Mouse (Mus musculus): Measurements from ENCODE around the gene Zfand4. TPM values are rescaled to one million over a fixed set of nuclear protein-coding genes. Genes with fewer than 3 reads are reported as not detected.
"Not testable (repeated sequence)": the region's sequence is repeated elsewhere in the genome, so short reads cannot be mapped to it uniquely, and the experiment has no call there.

The Zfand4 gene
- polyA plus RNA-seq, 1 experiment from 2014 or later = 8.1 TPM

GRCm38 (mm10) chr6:116353428-116353827 is 89.4 kb downstream of the Zfand4 start:
- no peaks in the 10 kb centered on the region for H3K9me3 ChIP-seq
- no peaks in the 10 kb centered on the region for H3K36me3 ChIP-seq
- no peak overlapping the region for H3K4me3 ChIP-seq (replicated peaks)
- H3K4me2 ChIP-seq = no peak overlapping the region
- no peaks in the 10 kb centered on the region for H3K27me3 ChIP-seq
- ATAC-seq (ENCODE audit: insufficient number of reproducible peaks, insufficient read depth, low FRiP score, low TSS enrichment, low read depth) = no peak
- H3K9ac ChIP-seq (replicated peaks) = no peak overlapping the region
- WGBS = 89% methylated on average over 1 of the region's 1 CpGs
- no peak overlapping the region for H3K27ac ChIP-seq
- no peaks in the 10 kb centered on the region for H3K4me1 ChIP-seq (replicated peaks)

GRCm38 (mm10) chr6:116356311-116356947 is 92.4 kb downstream of the Zfand4 start:
- not testable (repeated sequence) for H3K27ac ChIP-seq; ATAC-seq (ENCODE audit: insufficient number of reproducible peaks, insufficient read depth, low FRiP score, low TSS enrichment, low read depth); H3K36me3 ChIP-seq; H3K4me2 ChIP-seq; H3K4me1 ChIP-seq (replicated peaks); H3K27me3 ChIP-seq; H3K9me3 ChIP-seq; H3K9ac ChIP-seq (replicated peaks); H3K4me3 ChIP-seq (replicated peaks)
- 75% methylated on average over 8 of the region's 8 CpGs for WGBS

- Histone ChIP-seq H3K4me1 (replicated peaks) (no peaks in the 10 kb centered on the region), H3K36me3 (no peaks in the 10 kb centered on the region), H3K4me2 (no peak overlapping the region), H3K9ac (replicated peaks) (no peak overlapping the region), H3K27me3 (no peaks in the 10 kb centered on the region), H3K4me3 (replicated peaks) (no peak overlapping the region), H3K27ac (no peak overlapping the region), H3K9me3 (no peaks in the 10 kb centered on the region)
- ATAC-seq (ENCODE audit: insufficient number of reproducible peaks, insufficient read depth, low FRiP score, low TSS enrichment, low read depth) = no peak
- WGBS = 81% methylated on average over 4 of the region's 4 CpGs
Measured at GRCm38 (mm10) chr6:116356948-116357325, 92.9 kb downstream of the Zfand4 start.

- Histone ChIP-seq H3K36me3 (no peaks in the 10 kb centered on the region), H3K9me3 (no peaks in the 10 kb centered on the region), H3K27me3 (no peaks in the 10 kb centered on the region), H3K4me3 (replicated peaks) (no peak overlapping the region), H3K4me2 (no peak overlapping the region), H3K27ac (0 out of 2 replicates have a peak overlapping the region, but pooled peaks have one; percentile 2), H3K4me1 (replicated peaks) (no peaks in the 10 kb centered on the region), H3K9ac (replicated peaks) (no peak overlapping the region)
- no peak for ATAC-seq (ENCODE audit: insufficient number of reproducible peaks, insufficient read depth, low FRiP score, low TSS enrichment, low read depth)
- 72% methylated on average over 8 of the region's 8 CpGs for WGBS
Measured at GRCm38 (mm10) chr6:116358056-116358455, 94.0 kb downstream of the Zfand4 start.

- H3K36me3 ChIP-seq = no peaks in the 10 kb centered on the region
- H3K9me3 ChIP-seq = no peaks in the 10 kb centered on the region
- no peak overlapping the region for H3K4me3 ChIP-seq (replicated peaks)
- H3K9ac ChIP-seq (replicated peaks) = no peak overlapping the region
- no peak overlapping the region for H3K27ac ChIP-seq
- no peak for ATAC-seq (ENCODE audit: insufficient number of reproducible peaks, insufficient read depth, low FRiP score, low TSS enrichment, low read depth)
- WGBS = 78% methylated on average over 3 of the region's 3 CpGs
- H3K4me2 ChIP-seq = no peak overlapping the region
- H3K27me3 ChIP-seq = no peaks in the 10 kb centered on the region
- no peaks in the 10 kb centered on the region for H3K4me1 ChIP-seq (replicated peaks)
Measured at GRCm38 (mm10) chr6:116359256-116359655, 95.2 kb downstream of the Zfand4 start.

GRCm38 (mm10) chr6:116361463-116361862 is 97.4 kb downstream of the Zfand4 start:
- no peaks in the 10 kb centered on the region for H3K9me3 ChIP-seq
- H3K4me2 ChIP-seq = no peak overlapping the region
- WGBS = 86% methylated on average over 3 of the region's 3 CpGs
- H3K27ac ChIP-seq = no peak overlapping the region
- no peak for ATAC-seq (ENCODE audit: insufficient number of reproducible peaks, insufficient read depth, low FRiP score, low TSS enrichment, low read depth)
- H3K9ac ChIP-seq (replicated peaks) = no peak overlapping the region
- H3K36me3 ChIP-seq = no peaks in the 10 kb centered on the region
- H3K4me1 ChIP-seq (replicated peaks) = no peaks in the 10 kb centered on the region
- no peaks in the 10 kb centered on the region for H3K27me3 ChIP-seq
- H3K4me3 ChIP-seq (replicated peaks) = no peak overlapping the region

- no peak overlapping the region for H3K4me2 ChIP-seq
- no peaks in the 10 kb centered on the region for H3K36me3 ChIP-seq
- no peaks in the 10 kb centered on the region for H3K4me1 ChIP-seq (replicated peaks)
- no peak for ATAC-seq (ENCODE audit: insufficient number of reproducible peaks, insufficient read depth, low FRiP score, low TSS enrichment, low read depth)
- no peak overlapping the region for H3K27ac ChIP-seq
- no peak overlapping the region for H3K4me3 ChIP-seq (replicated peaks)
- H3K9ac ChIP-seq (replicated peaks) = no peak overlapping the region
- 84% methylated on average over 4 of the region's 4 CpGs for WGBS
- no peaks in the 10 kb centered on the region for H3K9me3 ChIP-seq
- H3K27me3 ChIP-seq = no peaks in the 10 kb centered on the region
Measured at GRCm38 (mm10) chr6:116361993-116362392, 98.0 kb downstream of the Zfand4 start.

GRCm38 (mm10) chr6:116367971-116368370 is 103.9 kb downstream of the Zfand4 start:
- Histone ChIP-seq H3K9ac (replicated peaks) (no peak overlapping the region), H3K27me3 (no peaks in the 10 kb centered on the region), H3K27ac (no peak overlapping the region), H3K4me3 (replicated peaks) (no peak overlapping the region), H3K9me3 (no peaks in the 10 kb centered on the region), H3K4me1 (replicated peaks) (no peaks in the 10 kb centered on the region), H3K36me3 (no peaks in the 10 kb centered on the region), H3K4me2 (no peak overlapping the region)
- 85% methylated on average over 11 of the region's 11 CpGs for WGBS
- no peak for ATAC-seq (ENCODE audit: insufficient number of reproducible peaks, insufficient read depth, low FRiP score, low TSS enrichment, low read depth)

- WGBS = 91% methylated on average over 1 of the region's 1 CpGs
- Histone ChIP-seq H3K9ac (replicated peaks) (no peak overlapping the region), H3K9me3 (no peaks in the 10 kb centered on the region), H3K27ac (no peak overlapping the region), H3K4me2 (no peak overlapping the region), H3K4me1 (replicated peaks) (no peaks in the 10 kb centered on the region), H3K36me3 (no peaks in the 10 kb centered on the region), H3K27me3 (no peaks in the 10 kb centered on the region), H3K4me3 (replicated peaks) (no peak overlapping the region)
- no peak for ATAC-seq (ENCODE audit: insufficient number of reproducible peaks, insufficient read depth, low FRiP score, low TSS enrichment, low read depth)
Measured at GRCm38 (mm10) chr6:116369811-116370210, 105.8 kb downstream of the Zfand4 start.

- no peaks in the 10 kb centered on the region for H3K4me1 ChIP-seq (replicated peaks)
- no peaks in the 10 kb centered on the region for H3K27me3 ChIP-seq
- ATAC-seq (ENCODE audit: insufficient number of reproducible peaks, insufficient read depth, low FRiP score, low TSS enrichment, low read depth) = no peak
Measured at GRCm38 (mm10) chr6:116370216-116370976, 106.4 kb downstream of the Zfand4 start.

GRCm38 (mm10) chr6:116371500-116371899 is 107.5 kb downstream of the Zfand4 start:
- Histone ChIP-seq H3K4me1 (replicated peaks) (no peaks in the 10 kb centered on the region), H3K27ac (no peak overlapping the region), H3K4me2 (no peak overlapping the region), H3K27me3 (no peaks in the 10 kb centered on the region), H3K4me3 (replicated peaks) (no peak overlapping the region), H3K9me3 (no peaks in the 10 kb centered on the region), H3K9ac (replicated peaks) (no peak overlapping the region), H3K36me3 (no peaks in the 10 kb centered on the region)
- 87% methylated on average over 3 of the region's 3 CpGs for WGBS
- ATAC-seq (ENCODE audit: insufficient number of reproducible peaks, insufficient read depth, low FRiP score, low TSS enrichment, low read depth) = no peak; the same call in 1 of the 2 replicates

More at GRCm38 (mm10) chr6:116370216-116370976, 106.4 kb downstream of the Zfand4 start:
- 78% methylated on average over 6 of the region's 6 CpGs for WGBS
- Histone ChIP-seq H3K4me2 (no peak overlapping the region), H3K36me3 (no peaks in the 10 kb centered on the region), H3K9me3 (no peaks in the 10 kb centered on the region), H3K27ac (no peak overlapping the region), H3K4me3 (replicated peaks) (no peak overlapping the region), H3K9ac (replicated peaks) (no peak overlapping the region)
